Mouse (Mus musculus) right cerebral cortex, postnatal 10 days (tissue): Measurements from ENCODE around the gene Cpa5.
A peak's percentile ranks its signal among the peaks of the same experiment; 100 is the strongest.

Source experiments
- DNase-seq, 2 experiments: peaks; one replicate each; pipeline ENCODE4 v3.0.0; 2021; ENCODE audit warnings: low spot score in 2 of 2

Gene Cpa5

GRCm38 (mm10) chr6:30604342-30604867, 6.4 kb upstream of the Cpa5 start:
- DNase-seq = no peak

GRCm38 (mm10) chr6:30605111-30605510, 5.7 kb upstream of the Cpa5 start:
- no peak for DNase-seq

GRCm38 (mm10) chr6:30605672-30606071, 5.1 kb upstream of the Cpa5 start:
- no peak for DNase-seq

- no peak for DNase-seq
Measured at GRCm38 (mm10) chr6:30611212-30611611, 402 bp downstream of the Cpa5 start.

GRCm38 (mm10) chr6:30614251-30614650, 3.4 kb downstream of the Cpa5 start:
- peak in 1 of 2 experiments; percentile 30 for DNase-seq

- DNase-seq = no peak
Measured at GRCm38 (mm10) chr6:30615741-30616140, 4.9 kb downstream of the Cpa5 start.

GRCm38 (mm10) chr6:30616491-30616941, 5.7 kb downstream of the Cpa5 start:
- no peak for DNase-seq

- DNase-seq = no peak
Measured at GRCm38 (mm10) chr6:30617020-30617958, 6.5 kb downstream of the Cpa5 start.

GRCm38 (mm10) chr6:30617959-30618590, 7.3 kb downstream of the Cpa5 start:
- peak; percentile 84 to 91 for DNase-seq

- DNase-seq = no peak
Measured at GRCm38 (mm10) chr6:30618735-30619134, 7.9 kb downstream of the Cpa5 start.

GRCm38 (mm10) chr6:30619606-30620005, 8.8 kb downstream of the Cpa5 start:
- DNase-seq = no peak

GRCm38 (mm10) chr6:30620591-30620990, 9.8 kb downstream of the Cpa5 start:
- no peak for DNase-seq

GRCm38 (mm10) chr6:30620994-30621393, 10.2 kb downstream of the Cpa5 start:
- no peak for DNase-seq

GRCm38 (mm10) chr6:30621986-30622389, 11.2 kb downstream of the Cpa5 start:
- DNase-seq = no peak

- DNase-seq = no peak
Measured at GRCm38 (mm10) chr6:30624763-30625162, 14.0 kb downstream of the Cpa5 start.

GRCm38 (mm10) chr6:30628152-30628551, 17.3 kb downstream of the Cpa5 start:
- DNase-seq = peak; percentile 47 to 58

GRCm38 (mm10) chr6:30629989-30630388, 19.2 kb downstream of the Cpa5 start:
- no peak for DNase-seq

- DNase-seq = no peak
Measured at GRCm38 (mm10) chr6:30635361-30635862, 24.6 kb downstream of the Cpa5 start.

GRCm38 (mm10) chr6:30636186-30636842, 25.5 kb downstream of the Cpa5 start:
- DNase-seq = no peak

GRCm38 (mm10) chr6:30638674-30639268, 28.0 kb downstream of the Cpa5 start, which contains the start of gene Cpa1:
Cpa1 (plus strand) TSS chr6:30639218.
- no peak for DNase-seq

- DNase-seq = no peak
Measured at GRCm38 (mm10) chr6:30643694-30644460, 33.1 kb downstream of the Cpa5 start.
